Mouse (Mus musculus): ENCODE measurements at regions not wholly inside any gene's neighbourhood (a gene's known extent, or its start where the extent isn't known, plus 50 kb on each side); places are given as distances from the start of the nearest gene placed in this dataset.

DNA sequence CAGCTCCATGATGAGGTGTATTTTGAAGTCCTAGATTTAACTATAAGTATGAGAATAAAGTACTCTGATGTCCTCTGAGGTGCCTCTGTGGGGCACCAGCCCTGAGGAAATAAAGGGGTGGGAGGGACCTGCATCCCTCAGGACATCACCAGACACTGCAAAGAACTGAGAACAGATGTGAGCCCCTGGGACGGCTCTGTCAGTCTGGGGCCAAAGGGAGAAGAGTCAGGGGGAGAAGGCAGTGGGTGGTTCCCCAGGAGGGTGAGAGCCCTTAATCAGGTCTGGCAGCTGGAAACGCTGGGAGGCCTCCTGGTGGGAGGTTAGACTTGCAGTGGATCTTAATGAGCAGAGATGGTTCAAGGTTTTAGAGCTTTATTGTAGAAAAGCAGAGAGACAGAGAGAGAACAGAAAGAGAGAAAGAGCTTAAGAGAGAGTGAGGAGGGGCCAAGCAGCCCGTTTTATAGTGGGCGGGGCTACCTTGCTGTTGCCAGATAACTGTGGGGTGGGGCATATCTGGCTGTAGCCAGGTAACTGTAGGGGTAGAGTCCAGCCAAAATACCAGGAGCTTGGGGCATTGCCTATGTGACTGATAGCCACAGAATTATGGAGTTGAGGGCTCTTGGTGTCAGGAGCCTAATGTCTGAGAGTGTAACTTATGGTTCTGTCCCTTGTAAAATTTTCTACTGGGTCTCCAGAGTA lies 97.3 kb upstream of the Tmtc4 start:
- DNase-seq (ENCODE audit: extremely low read depth, low read depth) = no peak

DNA sequence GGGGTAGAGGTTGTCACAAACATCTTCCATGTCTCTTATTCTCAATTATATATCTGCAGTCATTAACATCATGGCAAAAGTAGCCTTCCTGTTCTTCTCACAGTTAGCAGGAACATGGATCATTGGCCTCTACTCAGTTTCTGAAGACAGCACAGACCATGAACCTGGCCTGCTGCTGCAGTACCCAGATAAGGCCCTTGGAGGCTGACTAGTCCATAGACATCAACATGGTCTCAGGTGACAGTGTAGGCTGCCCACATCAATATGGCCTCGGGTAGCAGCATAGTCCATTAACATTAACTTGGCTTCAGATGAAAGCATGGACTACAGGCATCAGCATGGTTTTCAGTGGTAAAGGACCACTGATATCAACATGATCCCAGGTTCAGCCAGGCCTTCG lies 95.9 kb upstream of the Tmtc4 start:
- no peak for DNase-seq (ENCODE audit: extremely low read depth, low read depth)

DNA sequence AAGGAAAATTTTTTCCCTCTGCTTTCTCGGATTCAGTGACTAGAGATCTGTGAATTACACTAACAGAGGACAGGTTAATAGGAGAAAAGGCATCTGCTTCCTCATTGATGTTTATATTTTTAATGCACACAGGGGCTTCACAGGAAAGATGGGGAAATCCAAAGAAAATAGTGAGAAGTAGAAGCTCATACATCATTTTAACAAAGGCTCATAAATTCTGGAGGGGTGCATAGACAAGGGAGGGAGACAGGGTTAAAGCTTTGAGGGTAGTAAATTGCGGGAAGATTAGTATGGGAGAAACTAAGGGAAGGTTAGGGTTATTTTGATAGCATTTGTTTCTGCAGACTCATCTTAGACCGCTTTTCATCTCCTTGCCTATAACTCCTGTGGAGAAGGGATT lies 95.0 kb upstream of the Tmtc4 start:
- no peak for DNase-seq (ENCODE audit: extremely low read depth, low read depth)

DNA sequence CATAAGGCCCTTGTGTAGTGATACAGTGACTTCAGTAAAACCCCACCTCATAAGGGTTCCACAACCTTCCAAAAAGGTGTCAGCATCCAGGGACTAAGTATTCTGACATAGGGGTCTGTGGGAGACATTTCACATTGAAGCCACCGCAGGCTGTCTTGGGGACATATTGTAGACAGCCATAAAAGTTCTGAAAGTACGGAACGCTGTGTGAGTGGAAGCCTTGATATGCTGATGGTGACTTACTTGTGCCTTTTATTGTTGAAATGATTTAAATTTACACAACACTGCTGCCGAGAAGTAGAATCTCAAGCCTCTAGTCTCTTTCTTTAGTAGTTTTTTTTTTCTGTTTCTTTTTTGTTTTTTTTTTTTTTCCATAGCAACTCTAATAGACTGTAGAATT lies 82.5 kb upstream of the Tmtc4 start:
- no peak for DNase-seq (ENCODE audit: extremely low read depth, low read depth)

DNA sequence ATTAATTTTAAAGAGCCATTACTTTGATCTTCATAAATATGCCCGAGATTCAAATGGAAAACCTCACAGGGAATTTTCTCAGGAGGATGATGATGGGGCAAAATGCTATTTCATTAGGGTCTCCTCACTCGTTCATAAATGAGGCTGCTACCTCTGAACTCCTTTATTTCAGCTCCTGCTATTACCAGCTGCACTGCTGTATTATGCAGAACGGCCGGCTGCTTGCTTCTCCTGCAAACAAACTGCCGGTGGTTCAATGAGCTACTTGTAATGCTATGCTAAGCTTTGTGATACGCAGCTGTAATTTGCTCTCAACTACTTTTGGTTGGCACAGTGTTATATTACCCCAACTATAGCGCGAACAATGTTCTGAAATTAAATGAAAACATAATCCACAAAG lies 81.7 kb upstream of the Tmtc4 start:
- DNase-seq (ENCODE audit: extremely low read depth, low read depth) = no peak

DNA sequence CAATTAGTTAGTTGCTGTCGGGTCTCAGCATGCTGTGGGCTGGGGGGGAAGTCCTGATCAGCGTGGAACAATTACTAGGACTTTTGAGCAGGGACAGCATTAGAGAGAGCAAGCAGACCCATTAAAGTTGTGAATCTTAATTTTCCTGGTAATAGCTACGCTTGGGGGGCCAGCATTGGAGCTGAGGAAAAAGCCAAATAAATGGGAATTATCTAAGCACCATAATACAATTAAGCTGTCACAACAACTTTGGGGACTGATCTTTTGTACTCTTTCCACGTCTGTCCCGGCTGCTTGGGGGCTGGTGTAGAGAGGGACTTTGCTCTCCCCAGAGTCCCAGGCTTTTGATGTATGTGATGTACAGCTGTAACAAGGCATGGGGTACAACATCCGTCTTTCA lies 81.3 kb upstream of the Tmtc4 start:
- no peak for DNase-seq (ENCODE audit: extremely low read depth, low read depth)

DNA sequence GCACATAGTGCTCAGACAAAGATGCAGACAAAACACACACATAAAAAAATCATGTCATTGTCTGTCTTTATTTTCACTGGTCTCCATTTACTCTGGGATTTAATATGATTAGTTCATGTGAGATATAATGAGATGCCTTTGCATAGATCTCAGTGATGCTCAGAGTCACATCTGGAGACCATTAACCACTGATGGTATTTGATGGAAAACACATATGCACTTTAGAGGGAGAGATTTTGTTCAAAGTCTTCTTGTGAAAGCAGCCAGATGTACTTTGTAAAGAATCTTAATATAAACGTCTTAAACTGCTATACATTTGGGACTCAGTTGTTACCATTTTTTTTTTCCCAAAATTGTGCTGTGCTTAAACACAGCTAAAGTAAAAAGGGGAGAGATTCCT lies 79.1 kb upstream of the Tmtc4 start:
- no peak for DNase-seq (ENCODE audit: extremely low read depth, low read depth)

DNA sequence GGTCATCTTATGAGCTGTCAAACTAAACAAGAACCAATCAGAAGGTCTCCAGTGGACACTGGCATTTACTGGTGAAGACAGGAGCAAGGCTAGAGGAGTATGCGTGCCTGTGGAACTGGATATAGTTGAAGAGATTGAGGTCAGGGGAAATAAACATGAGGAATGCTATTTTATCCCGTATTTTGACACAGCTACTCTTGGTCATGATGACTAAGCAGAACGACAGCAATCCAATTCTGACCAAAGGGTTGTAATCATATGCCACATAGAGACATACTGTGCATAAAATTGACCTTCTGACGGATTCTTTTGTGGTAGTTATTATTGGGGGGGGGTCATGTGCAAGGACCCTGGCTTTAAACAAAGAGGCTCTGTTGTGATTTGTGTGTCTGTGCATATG lies 73.1 kb upstream of the Tmtc4 start:
- DNase-seq (ENCODE audit: extremely low read depth, low read depth) = no peak

DNA sequence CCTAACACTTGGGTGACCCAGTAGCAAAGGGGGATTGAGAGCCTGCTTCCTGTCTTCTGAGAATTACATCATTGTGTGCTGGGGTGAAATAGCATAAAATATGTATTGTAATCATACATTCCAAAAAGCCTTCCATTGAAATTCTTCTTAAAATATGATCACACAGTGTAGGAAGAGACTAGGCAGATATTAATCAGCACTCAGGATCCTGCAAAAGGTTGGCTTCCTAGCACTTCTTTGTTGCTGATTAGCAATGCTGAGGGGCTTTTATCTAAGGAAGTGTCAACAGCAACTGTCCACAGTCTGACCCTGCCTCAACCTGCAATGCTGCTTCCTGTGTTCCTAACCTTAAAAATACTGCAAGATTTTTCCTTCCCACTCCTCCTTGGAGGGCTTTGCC lies 64.6 kb upstream of the Tmtc4 start:
- no peak for DNase-seq (ENCODE audit: extremely low read depth, low read depth)

DNA sequence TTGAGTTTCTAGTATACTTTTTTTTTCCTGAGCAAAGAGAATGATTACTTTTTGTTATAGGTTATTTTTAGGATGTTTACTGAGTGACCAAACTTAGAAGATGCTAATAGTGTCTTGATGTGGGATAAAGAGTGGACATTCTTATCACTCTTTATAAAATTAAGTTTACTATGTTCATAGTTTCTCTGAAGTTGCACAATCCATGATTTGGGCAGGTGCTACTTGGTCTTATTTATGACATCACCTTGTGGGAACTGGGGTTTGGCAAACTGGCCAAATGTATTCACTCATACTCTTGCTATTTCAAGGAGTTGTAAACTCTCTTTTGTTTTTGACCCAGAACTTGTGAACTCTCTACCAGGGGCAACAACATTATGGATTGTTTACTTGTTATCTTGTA lies 56.2 kb upstream of the Tmtc4 start:
- no peak for DNase-seq (ENCODE audit: extremely low read depth, low read depth)

DNA sequence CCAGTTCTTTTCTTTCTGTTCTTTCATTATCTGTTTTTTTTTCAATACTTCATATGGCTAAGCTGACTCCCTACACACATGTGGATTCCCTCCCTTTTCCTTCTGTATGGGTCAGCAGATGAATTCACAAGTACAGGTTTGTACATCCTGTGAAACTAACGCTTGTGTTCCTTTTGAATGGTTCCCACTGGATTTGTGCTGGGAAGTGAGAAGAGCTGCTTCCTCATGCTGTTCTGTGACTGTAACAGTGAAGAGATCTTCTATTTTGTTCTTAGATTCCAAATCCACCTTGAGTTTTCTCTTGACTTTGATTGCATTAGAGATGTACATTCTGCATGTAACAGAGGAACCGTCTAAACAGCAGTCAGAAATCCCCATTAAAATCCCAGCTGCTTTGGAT lies 53.6 kb upstream of the Tmtc4 start:
- DNase-seq (ENCODE audit: extremely low read depth, low read depth) = no peak
